Mouse (Mus musculus) testis, adult 2 months (tissue): ENCODE data around the gene Bach1.

Experiments used
- CTCF ChIP-seq: fragments of 200-500 bp; IDR thresholded peaks from 2 replicates; pipeline ENCODE4 v1.5.1; 2012; ENCODE audit warnings: low read depth, mild to moderate bottlenecking, inconsistent platforms, low read length, moderate library complexity; ENCODE audit not compliant: control insufficient read depth, insufficient read depth, insufficient replicate concordance
- POLR2A ChIP-seq: fragments of 200-500 bp; IDR thresholded peaks from 2 replicates; pipeline ENCODE4 v1.6.1; 2012; ENCODE audit warnings: low read depth, mild to moderate bottlenecking, inconsistent platforms, low read length, moderate library complexity; ENCODE audit not compliant: control insufficient read depth

GRCm38 (mm10) chr16:87720851-87721409, 22.2 kb downstream of the Bach1 start:
- no peak for TF ChIP-seq CTCF
- TF ChIP-seq POLR2A, result no peak
